Mouse (Mus musculus) kidney, postnatal 0 days (tissue): ENCODE measurements around the gene Cd82. TPM values are rescaled to one million over a fixed set of nuclear protein-coding genes. Genes with fewer than 3 reads are reported as not detected.

Experiments
- ATAC-seq: fragments of 200-750 bp; cut with Nextera tagmentation; replicated peaks from 2 replicates; pipeline ENCODE4 v1.8.0; 2017; ENCODE audit warnings: low read depth, moderate number of reproducible peaks, moderate TSS enrichment, moderate library complexity; ENCODE audit not compliant: low FRiP score
- DNase-seq: peaks from one replicate; pipeline ENCODE4 v3.0.0-alpha.2; 2016; ENCODE audit warnings: low spot score
- H3K27ac ChIP-seq: fragments of 300-500 bp; sonication (generic); 2 replicates; pipeline ENCODE4 v1.5.1; 2014; ENCODE audit warnings: mild to moderate bottlenecking
- H3K27me3 ChIP-seq: fragments of 300-500 bp; sonication (generic); 2 replicates; pipeline ENCODE4 v1.6.1; 2014; ENCODE audit warnings: low read length, mixed read lengths; ENCODE audit not compliant: insufficient read depth
- H3K36me3 ChIP-seq: fragments of 300-500 bp; sonication (generic); 2 replicates; pipeline ENCODE4 v1.6.1; 2014; ENCODE audit warnings: low read length, mixed read lengths; ENCODE audit not compliant: insufficient read depth
- H3K4me1 ChIP-seq: fragments of 300-500 bp; sonication (generic); replicated peaks from 2 replicates; pipeline ENCODE4 v1.6.1; 2014; ENCODE audit warnings: antibody characterized with exemption, low read length, mixed read lengths; ENCODE audit not compliant: insufficient read depth
- H3K4me2 ChIP-seq: fragments of 300-500 bp; sonication (generic); 2 replicates; pipeline ENCODE4 v1.6.1; 2014; ENCODE audit warnings: mild to moderate bottlenecking, low read length, moderate library complexity, mixed read lengths
- H3K4me3 ChIP-seq: fragments of 300-500 bp; sonication (generic); replicated peaks from 2 replicates; pipeline ENCODE4 v1.5.1; 2014; ENCODE audit warnings: low read depth, low read length
- H3K9ac ChIP-seq: fragments of 300-500 bp; sonication (generic); 2 replicates; pipeline ENCODE4 v1.6.1; 2014; ENCODE audit warnings: low read depth, low read length
- H3K9me3 ChIP-seq: fragments of 300-500 bp; sonication (generic); replicated peaks from 2 replicates; pipeline ENCODE4 v1.6.1; 2016; ENCODE audit warnings: low read length, inconsistent platforms, mixed read lengths
- CTCF ChIP-seq: IDR thresholded peaks from 2 replicates; pipeline ENCODE4 v1.5.1; 2016; ENCODE audit warnings: antibody characterized with exemption, low read depth, mild to moderate bottlenecking, moderate library complexity
- WGBS: fragments of 180-500 bp; shearing (Covaris S2); extraction: QIAGEN DNeasy Blood & Tissue Kit; methylation state at CpG from one replicate; pipeline ENCODE4 v1.1.7; 2014; 5-methylcytosine and 5-hydroxymethylcytosine counted together
- polyA plus RNA-seq: library from polyadenylated mRNA; unstranded; fragments of >200 nt; fragmentation: Nextera tagmentation; extraction: Ambion mirVana; gene quantifications from 2 replicates; pipeline ENCODE4 v1.2.1, GENCODE M21; 2015

Gene Cd82
- polyA plus RNA-seq, 1 experiment from 2014 or later, result 85.1 TPM

GRCm38 (mm10) chr2:93404169-93404568 is 58.8 kb downstream of the Cd82 start:
- Histone ChIP-seq H3K9me3 (no peaks in the 10 kb centered on the region), H3K36me3 (no peaks in the 10 kb centered on the region), H3K4me2 (no peak overlapping the region), H3K4me3 (no peak overlapping the region), H3K27me3 (no peaks in the 10 kb centered on the region), H3K27ac (no peak overlapping the region), H3K9ac (no peak overlapping the region), H3K4me1 (peaks cover 7% of the 10 kb centered on the region)
- DNase-seq (peak; percentile 38), ATAC-seq (no peak)
- WGBS, result 31% methylated on average over 4 of the region's 4 CpGs
- peak; percentile 65 for TF ChIP-seq CTCF

- H3K4me2 ChIP-seq, result no peak overlapping the region
- TF ChIP-seq CTCF, result no peak
- H3K27me3 ChIP-seq, result no peaks in the 10 kb centered on the region
- peaks cover 7% of the 10 kb centered on the region for H3K4me1 ChIP-seq
- no peaks in the 10 kb centered on the region for H3K36me3 ChIP-seq
- no peak overlapping the region for H3K4me3 ChIP-seq
- no peak overlapping the region for H3K9ac ChIP-seq
- DNase-seq (no peak), ATAC-seq (no peak)
- H3K27ac ChIP-seq, result no peak overlapping the region
- WGBS, result 79% methylated on average over 6 of the region's 6 CpGs
- no peaks in the 10 kb centered on the region for H3K9me3 ChIP-seq
These were observed 59.7 kb downstream of the Cd82 start for GRCm38 (mm10) chr2:93403267-93403666.

- Histone ChIP-seq H3K9me3 (no peaks in the 10 kb centered on the region), H3K4me3 (no peak overlapping the region), H3K27me3 (no peaks in the 10 kb centered on the region), H3K4me1 (no peaks in the 10 kb centered on the region), H3K9ac (no peak overlapping the region), H3K4me2 (no peak overlapping the region), H3K27ac (no peak overlapping the region), H3K36me3 (no peaks in the 10 kb centered on the region)
- ATAC-seq (no peak), DNase-seq (no peak)
- TF ChIP-seq CTCF, result no peak
- 57% methylated on average over 6 of the region's 6 CpGs for WGBS
These were observed 71.7 kb downstream of the Cd82 start for GRCm38 (mm10) chr2:93391198-93391597.

GRCm38 (mm10) chr2:93390170-93390926 is 72.6 kb downstream of the Cd82 start:
- Histone ChIP-seq H3K9ac (no peak overlapping the region), H3K36me3 (no peaks in the 10 kb centered on the region), H3K4me3 (no peak overlapping the region), H3K9me3 (no peaks in the 10 kb centered on the region), H3K27me3 (no peaks in the 10 kb centered on the region), H3K27ac (no peak overlapping the region), H3K4me2 (no peak overlapping the region), H3K4me1 (no peaks in the 10 kb centered on the region)
- ATAC-seq, result no peak; the same call in 1 of the 2 replicates
- no peak for TF ChIP-seq CTCF
- no peak for DNase-seq
- 33% methylated on average over 11 of the region's 11 CpGs for WGBS

- Histone ChIP-seq H3K9me3 (no peaks in the 10 kb centered on the region), H3K36me3 (no peaks in the 10 kb centered on the region), H3K27me3 (no peaks in the 10 kb centered on the region), H3K9ac (no peak overlapping the region), H3K4me1 (no peaks in the 10 kb centered on the region), H3K4me2 (no peak overlapping the region), H3K4me3 (no peak overlapping the region), H3K27ac (no peak overlapping the region)
- DNase-seq (no peak), ATAC-seq (no peak)
- 59% methylated on average over 4 of the region's 4 CpGs for WGBS
- TF ChIP-seq CTCF, result no peak
These were observed 76.0 kb downstream of the Cd82 start for GRCm38 (mm10) chr2:93386958-93387357.

GRCm38 (mm10) chr2:93383831-93384230 is 79.1 kb downstream of the Cd82 start:
- DNase-seq (no peak), ATAC-seq (no peak)
- Histone ChIP-seq H3K4me1 (no peaks in the 10 kb centered on the region), H3K9ac (no peak overlapping the region), H3K4me2 (no peak overlapping the region), H3K9me3 (no peaks in the 10 kb centered on the region), H3K27ac (no peak overlapping the region), H3K27me3 (no peaks in the 10 kb centered on the region), H3K4me3 (no peak overlapping the region), H3K36me3 (no peaks in the 10 kb centered on the region)
- TF ChIP-seq CTCF, result no peak
- 75% methylated on average over 5 of the region's 5 CpGs for WGBS

GRCm38 (mm10) chr2:93380680-93381089 is 82.3 kb downstream of the Cd82 start:
- Histone ChIP-seq H3K9me3 (no peaks in the 10 kb centered on the region), H3K9ac (no peak overlapping the region), H3K27me3 (no peaks in the 10 kb centered on the region), H3K36me3 (no peaks in the 10 kb centered on the region), H3K4me1 (no peaks in the 10 kb centered on the region), H3K4me2 (no peak overlapping the region), H3K27ac (no peak overlapping the region), H3K4me3 (no peak overlapping the region)
- ATAC-seq (no peak), DNase-seq (peak; percentile 44)
- WGBS, result 6% methylated on average over 1 of the region's 2 CpGs
- no peak for TF ChIP-seq CTCF
